Mouse (Mus musculus): ENCODE results near the gene Tnnt3.

The Tnnt3 gene

GRCm38 (mm10) chr7:142556089-142556476 is 57.4 kb downstream of the Tnnt3 start:
- TF ChIP-seq GATA4 (IDR thresholded peaks at IDR 0.05; ENCODE audit: insufficient replicate concordance, low read length), result no peak

- TF ChIP-seq GATA4 (IDR thresholded peaks at IDR 0.05; ENCODE audit: insufficient replicate concordance, low read length), result no peak
Observed at GRCm38 (mm10) chr7:142557696-142558095, 59.1 kb downstream of the Tnnt3 start.

- no peak for TF ChIP-seq GATA4 (IDR thresholded peaks at IDR 0.05; ENCODE audit: insufficient replicate concordance, low read length)
Observed at GRCm38 (mm10) chr7:142558511-142559146, 60.0 kb downstream of the Tnnt3 start.

- TF ChIP-seq GATA4 (IDR thresholded peaks at IDR 0.05; ENCODE audit: insufficient replicate concordance, low read length), result no peak
Observed at GRCm38 (mm10) chr7:142559651-142560175, 61.1 kb downstream of the Tnnt3 start.

GRCm38 (mm10) chr7:142560942-142561855 is 62.6 kb downstream of the Tnnt3 start:
- no peak for TF ChIP-seq GATA4 (IDR thresholded peaks at IDR 0.05; ENCODE audit: insufficient replicate concordance, low read length)

- TF ChIP-seq GATA4 (IDR thresholded peaks at IDR 0.05; ENCODE audit: insufficient replicate concordance, low read length), result no peak
Observed at GRCm38 (mm10) chr7:142561856-142562404, 63.3 kb downstream of the Tnnt3 start.

- TF ChIP-seq GATA4 (IDR thresholded peaks at IDR 0.05; ENCODE audit: insufficient replicate concordance, low read length), result no peak
Observed at GRCm38 (mm10) chr7:142563168-142563567, 64.5 kb downstream of the Tnnt3 start.

GRCm38 (mm10) chr7:142564955-142565643 is 66.5 kb downstream of the Tnnt3 start:
- TF ChIP-seq GATA4 (IDR thresholded peaks at IDR 0.05; ENCODE audit: insufficient replicate concordance, low read length), result no peak

Data from liver, adult (tissue).